Mouse (Mus musculus): ENCODE measurements around the gene Gm20431. TPM values are rescaled to one million over a fixed set of nuclear protein-coding genes. Genes with fewer than 3 reads are reported as not detected.
"Not testable (repeated sequence)": the region's sequence is repeated elsewhere in the genome, so short reads cannot be mapped to it uniquely, and the experiment has no call there.

The Gm20431 gene
- polyA plus RNA-seq, 1 experiment: not detected

DNA sequence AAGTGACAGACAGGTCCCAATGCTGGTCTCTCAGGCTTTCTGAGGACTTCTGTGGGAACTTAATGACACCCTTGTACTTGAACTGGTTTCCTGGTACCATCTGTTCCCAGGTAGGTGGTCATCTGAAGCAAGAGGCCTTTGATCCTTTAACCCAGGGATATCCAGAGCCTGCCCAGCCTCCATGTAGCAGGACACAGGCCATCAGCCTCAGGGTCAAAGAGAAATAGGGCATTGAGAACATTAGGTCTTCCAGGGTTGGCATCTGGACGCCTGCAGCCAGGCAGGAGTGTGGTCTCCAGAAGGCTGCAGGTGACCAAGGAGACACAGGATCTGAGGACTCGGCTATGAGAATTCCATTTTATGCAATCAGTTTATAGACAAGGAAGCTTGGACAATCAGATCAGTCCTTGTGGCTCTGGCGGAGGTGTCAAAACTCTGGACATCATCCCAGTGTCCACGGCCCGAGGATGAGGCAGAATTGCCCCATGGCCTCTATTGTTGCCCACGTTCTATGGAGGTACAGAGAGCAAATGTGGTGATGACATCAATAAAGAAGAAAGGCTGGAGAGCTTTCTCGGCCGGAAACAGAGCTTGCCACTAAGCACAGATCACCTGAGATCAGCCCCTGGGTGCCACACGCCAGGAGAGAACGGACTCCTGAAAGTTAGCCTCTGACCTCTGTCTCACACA lies 6.2 kb downstream of the Gm20431 start:
- H3K27ac ChIP-seq (ENCODE audit: insufficient read depth, low read length): no peak overlapping the region
- H3K4me3 ChIP-seq (ENCODE audit: insufficient read depth, low read length): no peak overlapping the region
- TF ChIP-seq POLR2A (IDR thresholded peaks at IDR 0.05; ENCODE audit: extremely low read depth, insufficient read depth, low read length) (no peak), CTCF (IDR thresholded peaks at IDR 0.05; ENCODE audit: extremely low read depth, insufficient read depth, low read length) (no peak)
- H3K4me1 ChIP-seq (ENCODE audit: control insufficient read depth, insufficient read depth, low read length): peaks cover 9% of the 10 kb centered on the region

DNA sequence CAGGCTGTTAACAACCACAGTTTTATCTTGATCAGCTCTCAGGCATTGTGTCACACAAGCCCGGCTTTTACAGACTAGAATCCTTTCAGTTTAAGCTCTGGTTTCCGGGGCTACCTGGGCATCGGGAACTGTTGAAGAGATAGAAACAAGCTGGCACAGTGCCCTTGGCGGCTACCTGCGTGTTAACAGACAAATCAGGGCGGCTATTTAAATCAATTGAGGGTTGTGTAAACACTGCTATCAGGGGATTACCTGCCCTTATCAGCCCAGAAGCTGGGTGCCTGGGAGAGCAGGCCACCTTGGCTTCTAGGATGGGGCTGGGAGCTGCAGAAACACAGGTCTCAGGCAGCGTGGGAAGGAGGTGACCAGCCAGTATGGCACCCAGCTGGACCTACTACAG lies 8.6 kb downstream of the Gm20431 start:
- Histone ChIP-seq H3K27ac (ENCODE audit: insufficient read depth, low read length) (peak overlapping the region; percentile 79), H3K4me1 (ENCODE audit: control insufficient read depth, insufficient read depth, low read length) (peaks cover 4% of the 10 kb centered on the region; the same call in 1 of the 2 replicates), H3K4me3 (ENCODE audit: insufficient read depth, low read length) (no peak overlapping the region)
- no peak for TF ChIP-seq CTCF (IDR thresholded peaks at IDR 0.05; ENCODE audit: extremely low read depth, insufficient read depth, low read length)
- no peak for TF ChIP-seq POLR2A (IDR thresholded peaks at IDR 0.05; ENCODE audit: extremely low read depth, insufficient read depth, low read length)

DNA sequence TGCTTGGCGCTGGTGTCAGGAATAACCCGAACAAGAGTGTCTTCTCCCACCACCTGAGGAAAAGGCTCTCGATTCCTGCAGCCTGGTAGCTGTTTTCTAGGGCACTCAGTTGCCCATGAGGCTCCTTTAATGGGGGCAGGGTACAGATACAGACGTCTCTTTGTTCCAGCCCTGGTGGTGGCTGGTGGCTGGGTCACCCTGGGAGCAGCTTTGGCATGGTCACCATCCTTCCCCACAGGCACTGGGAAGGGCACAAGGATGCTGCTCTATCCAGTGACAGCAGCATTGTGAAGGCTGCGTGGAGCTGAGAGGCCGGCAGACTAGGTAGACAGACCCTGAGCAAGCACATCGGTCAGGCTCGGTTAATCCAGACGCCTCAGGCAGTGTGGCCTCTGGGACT lies 9.7 kb downstream of the Gm20431 start:
- Histone ChIP-seq H3K4me1 (ENCODE audit: control insufficient read depth, insufficient read depth, low read length) (peaks cover 2% of the 10 kb centered on the region; the same call in 1 of the 2 replicates), H3K27ac (ENCODE audit: insufficient read depth, low read length) (peak overlapping the region; percentile 79), H3K4me3 (ENCODE audit: insufficient read depth, low read length) (no peak overlapping the region)
- TF ChIP-seq POLR2A (IDR thresholded peaks at IDR 0.05; ENCODE audit: extremely low read depth, insufficient read depth, low read length): peak; percentile 45; the same call in 1 of the 2 replicates
- TF ChIP-seq CTCF (IDR thresholded peaks at IDR 0.05; ENCODE audit: extremely low read depth, insufficient read depth, low read length): no peak

DNA sequence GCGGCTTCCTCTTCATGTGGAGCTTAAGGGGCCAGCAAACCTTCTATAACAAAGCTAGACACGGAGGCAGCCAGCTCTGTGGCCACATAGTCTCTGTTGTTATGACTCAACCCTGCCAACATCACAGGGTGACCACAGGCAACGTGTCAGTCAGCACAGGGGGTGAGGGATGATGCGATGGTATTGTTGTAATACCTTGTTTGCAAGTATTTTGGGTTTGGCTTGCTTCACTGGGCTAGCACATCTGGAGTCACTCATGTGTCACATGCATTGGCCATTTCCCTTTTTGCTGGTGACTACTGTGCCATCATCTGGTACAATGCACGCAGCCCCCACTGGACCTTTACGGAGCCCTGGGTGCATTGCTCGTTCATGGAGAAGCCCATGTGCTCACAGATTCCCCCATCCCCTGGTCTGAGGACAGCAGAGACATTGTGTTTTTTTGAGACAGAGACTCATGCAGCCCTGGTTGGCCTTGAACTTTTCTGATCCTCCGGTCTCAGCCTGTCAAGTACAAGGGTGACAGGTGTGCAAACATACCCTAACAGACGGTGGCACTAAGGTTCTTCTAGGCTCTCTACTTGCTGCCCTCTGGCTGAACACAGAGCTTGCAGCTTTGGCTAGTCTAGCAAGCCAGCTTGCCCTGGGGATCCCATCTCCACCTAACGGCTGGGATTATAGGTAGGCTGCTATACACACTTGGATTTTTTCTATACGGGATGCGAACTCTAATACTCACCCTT lies 11.8 kb downstream of the Gm20431 start:
- Histone ChIP-seq H3K4me1 (ENCODE audit: control insufficient read depth, insufficient read depth, low read length) (peaks cover 2% of the 10 kb centered on the region; the same call in 1 of the 2 replicates), H3K27ac (ENCODE audit: insufficient read depth, low read length) (no peak overlapping the region), H3K4me3 (ENCODE audit: insufficient read depth, low read length) (no peak overlapping the region)
- TF ChIP-seq POLR2A (IDR thresholded peaks at IDR 0.05; ENCODE audit: extremely low read depth, insufficient read depth, low read length) (no peak), CTCF (IDR thresholded peaks at IDR 0.05; ENCODE audit: extremely low read depth, insufficient read depth, low read length) (no peak)

DNA sequence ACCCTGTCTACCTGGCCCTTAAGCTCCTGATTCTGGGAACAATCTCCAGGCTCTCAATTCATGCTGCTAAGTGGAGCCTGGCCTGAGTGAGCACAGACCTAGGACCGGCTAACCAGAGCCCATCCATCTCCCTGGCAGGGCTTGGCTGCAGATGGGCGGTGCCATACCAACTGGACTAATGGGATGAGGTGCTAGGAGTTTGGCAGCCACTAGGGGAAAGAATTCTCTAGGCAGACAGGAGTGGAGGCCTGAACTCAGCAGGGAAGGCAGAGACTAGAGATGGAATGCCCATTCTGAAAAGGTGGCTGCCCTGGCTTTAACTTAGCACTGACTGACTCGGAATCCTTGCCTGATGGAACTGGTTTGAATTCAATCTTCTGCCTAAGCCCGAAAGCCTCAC lies 14.9 kb downstream of the Gm20431 start:
- TF ChIP-seq CTCF (IDR thresholded peaks at IDR 0.05; ENCODE audit: extremely low read depth, insufficient read depth, low read length): no peak
- TF ChIP-seq POLR2A (IDR thresholded peaks at IDR 0.05; ENCODE audit: extremely low read depth, insufficient read depth, low read length): no peak
- no peak overlapping the region for H3K27ac ChIP-seq (ENCODE audit: insufficient read depth, low read length)
- H3K4me1 ChIP-seq (ENCODE audit: control insufficient read depth, insufficient read depth, low read length): peaks cover 2% of the 10 kb centered on the region; the same call in 1 of the 2 replicates
- no peak overlapping the region for H3K4me3 ChIP-seq (ENCODE audit: insufficient read depth, low read length)

DNA sequence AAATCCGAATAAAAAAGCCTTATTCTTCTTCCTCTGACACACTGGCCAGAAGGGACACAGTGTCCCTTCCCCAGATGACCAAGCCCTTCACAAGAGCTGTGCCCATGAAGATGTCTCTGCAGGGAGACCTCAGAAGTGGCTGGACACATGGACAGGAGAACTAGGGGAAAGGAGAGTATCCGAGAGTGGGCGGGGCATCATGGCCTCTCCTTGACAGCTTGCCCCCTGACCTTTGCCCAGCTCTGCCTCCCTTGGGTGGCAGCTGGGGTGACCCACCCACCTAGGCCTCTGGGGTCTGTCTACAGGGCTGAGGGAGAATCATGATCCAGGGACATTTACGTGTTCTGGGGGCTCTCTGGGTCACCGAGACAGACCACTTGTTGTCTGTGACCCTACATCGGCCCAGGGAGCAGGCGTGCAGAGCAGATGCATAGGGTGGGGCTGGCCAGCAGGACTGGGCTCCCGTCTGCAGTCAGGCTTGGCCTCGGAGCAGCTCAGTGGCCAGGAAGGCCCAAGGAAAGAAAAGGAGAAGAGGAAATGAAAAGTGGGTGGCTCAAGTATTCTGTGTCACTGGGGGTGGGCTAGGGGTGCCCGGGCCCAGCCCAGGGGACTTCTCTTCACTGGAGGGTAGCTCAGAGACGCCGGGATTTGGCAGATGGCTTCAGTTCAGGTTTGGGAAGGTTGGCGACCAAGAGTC lies 17.8 kb downstream of the Gm20431 start:
- not testable (repeated sequence) for H3K4me3 ChIP-seq (ENCODE audit: insufficient read depth, low read length); H3K27ac ChIP-seq (ENCODE audit: insufficient read depth, low read length); H3K4me1 ChIP-seq (ENCODE audit: control insufficient read depth, insufficient read depth, low read length)

DNA sequence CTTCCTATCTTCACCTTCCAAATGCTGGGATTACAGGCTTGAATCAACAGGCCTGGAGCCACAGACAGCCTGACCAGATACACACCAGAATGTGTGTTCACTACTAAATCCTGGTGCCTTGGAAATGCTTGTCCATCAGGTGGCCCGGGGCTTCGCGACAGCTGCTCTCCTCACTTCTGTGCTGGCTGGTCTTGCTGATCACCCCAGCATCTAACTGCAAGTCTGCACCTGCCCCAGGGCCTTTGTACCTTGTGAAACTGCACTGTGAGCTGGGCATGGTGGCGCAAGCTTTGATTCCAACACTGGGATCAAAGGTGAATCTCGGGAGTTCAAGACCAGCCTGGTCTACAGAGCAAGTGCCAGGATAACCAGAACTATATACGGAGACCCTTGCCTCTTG lies 19.1 kb downstream of the Gm20431 start:
- TF ChIP-seq CTCF (IDR thresholded peaks at IDR 0.05; ENCODE audit: extremely low read depth, insufficient read depth, low read length): no peak
- TF ChIP-seq POLR2A (IDR thresholded peaks at IDR 0.05; ENCODE audit: extremely low read depth, insufficient read depth, low read length): no peak
- Histone ChIP-seq H3K4me1 (ENCODE audit: control insufficient read depth, insufficient read depth, low read length) (no peaks in the 10 kb centered on the region), H3K4me3 (ENCODE audit: insufficient read depth, low read length) (no peak overlapping the region), H3K27ac (ENCODE audit: insufficient read depth, low read length) (no peak overlapping the region)

DNA sequence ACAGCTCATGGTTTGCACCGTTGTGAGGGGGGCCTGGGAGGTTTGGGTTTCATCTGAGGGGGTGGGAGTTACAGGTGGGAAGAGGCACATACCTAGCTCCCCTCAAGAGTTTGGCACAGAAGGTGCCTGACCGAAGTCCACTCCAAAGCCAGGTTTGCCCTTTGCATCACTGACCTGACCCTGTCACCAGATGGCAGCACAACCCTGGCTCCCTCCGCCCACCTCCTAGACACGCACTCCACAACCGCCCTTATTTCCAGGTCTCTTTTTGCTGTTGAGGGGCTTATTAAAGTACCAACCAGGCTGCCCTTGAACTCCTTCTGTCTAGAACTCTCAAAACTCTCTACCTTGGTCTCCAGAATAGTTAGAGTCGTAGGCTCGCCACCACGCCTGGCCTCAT lies 20.0 kb downstream of the Gm20431 start:
- peak; percentile 62 for TF ChIP-seq CTCF (IDR thresholded peaks at IDR 0.05; ENCODE audit: extremely low read depth, insufficient read depth, low read length)
- no peak for TF ChIP-seq POLR2A (IDR thresholded peaks at IDR 0.05; ENCODE audit: extremely low read depth, insufficient read depth, low read length)
- no peak overlapping the region for H3K4me3 ChIP-seq (ENCODE audit: insufficient read depth, low read length)
- no peaks in the 10 kb centered on the region for H3K4me1 ChIP-seq (ENCODE audit: control insufficient read depth, insufficient read depth, low read length)
- no peak overlapping the region for H3K27ac ChIP-seq (ENCODE audit: insufficient read depth, low read length)

DNA sequence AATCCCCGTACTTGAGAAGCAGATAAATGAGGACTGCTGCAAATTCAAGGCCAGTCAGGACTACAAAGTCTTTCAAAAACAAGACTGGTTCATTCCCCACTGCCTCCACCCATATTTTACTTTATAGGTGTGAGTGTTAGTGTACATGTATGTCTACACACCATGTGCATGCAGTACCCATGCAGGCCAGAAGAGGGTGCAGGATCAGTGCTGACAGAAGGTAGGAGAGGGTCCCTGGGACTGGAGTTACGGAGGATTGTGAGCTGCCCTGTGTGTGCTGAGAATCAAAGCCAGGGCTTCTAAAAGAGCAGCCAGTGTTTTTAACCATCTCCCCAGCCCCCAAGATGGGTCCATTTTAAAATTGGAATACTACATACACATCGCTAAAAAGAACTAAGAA lies 21.0 kb downstream of the Gm20431 start:
- no peak overlapping the region for H3K4me3 ChIP-seq (ENCODE audit: insufficient read depth, low read length)
- TF ChIP-seq CTCF (IDR thresholded peaks at IDR 0.05; ENCODE audit: extremely low read depth, insufficient read depth, low read length): peak; percentile 57
- no peak for TF ChIP-seq POLR2A (IDR thresholded peaks at IDR 0.05; ENCODE audit: extremely low read depth, insufficient read depth, low read length)
- no peak overlapping the region for H3K27ac ChIP-seq (ENCODE audit: insufficient read depth, low read length)
- no peaks in the 10 kb centered on the region for H3K4me1 ChIP-seq (ENCODE audit: control insufficient read depth, insufficient read depth, low read length)

Measured in cortical plate, adult 2 months (tissue).